Mouse (Mus musculus) testis, adult 2 months (tissue): ENCODE results near the gene Clic1.

Source experiments
- CTCF ChIP-seq: fragments of 200-500 bp; IDR thresholded peaks from 2 replicates; pipeline ENCODE4 v1.5.1; 2012; ENCODE audit warnings: low read depth, mild to moderate bottlenecking, inconsistent platforms, low read length, moderate library complexity; ENCODE audit not compliant: control insufficient read depth, insufficient read depth, insufficient replicate concordance
- POLR2A ChIP-seq: fragments of 200-500 bp; IDR thresholded peaks from 2 replicates; pipeline ENCODE4 v1.6.1; 2012; ENCODE audit warnings: low read depth, mild to moderate bottlenecking, inconsistent platforms, low read length, moderate library complexity; ENCODE audit not compliant: control insufficient read depth

- TF ChIP-seq CTCF (no peak), POLR2A (no peak)
These were observed 22.3 kb upstream of the Clic1 start, which contains the start of gene Sapcd1 for GRCm38 (mm10) chr17:35027277-35028068.
